ENCODE assay signal across 8 mouse cellular contexts in the genomic region with DNA sequence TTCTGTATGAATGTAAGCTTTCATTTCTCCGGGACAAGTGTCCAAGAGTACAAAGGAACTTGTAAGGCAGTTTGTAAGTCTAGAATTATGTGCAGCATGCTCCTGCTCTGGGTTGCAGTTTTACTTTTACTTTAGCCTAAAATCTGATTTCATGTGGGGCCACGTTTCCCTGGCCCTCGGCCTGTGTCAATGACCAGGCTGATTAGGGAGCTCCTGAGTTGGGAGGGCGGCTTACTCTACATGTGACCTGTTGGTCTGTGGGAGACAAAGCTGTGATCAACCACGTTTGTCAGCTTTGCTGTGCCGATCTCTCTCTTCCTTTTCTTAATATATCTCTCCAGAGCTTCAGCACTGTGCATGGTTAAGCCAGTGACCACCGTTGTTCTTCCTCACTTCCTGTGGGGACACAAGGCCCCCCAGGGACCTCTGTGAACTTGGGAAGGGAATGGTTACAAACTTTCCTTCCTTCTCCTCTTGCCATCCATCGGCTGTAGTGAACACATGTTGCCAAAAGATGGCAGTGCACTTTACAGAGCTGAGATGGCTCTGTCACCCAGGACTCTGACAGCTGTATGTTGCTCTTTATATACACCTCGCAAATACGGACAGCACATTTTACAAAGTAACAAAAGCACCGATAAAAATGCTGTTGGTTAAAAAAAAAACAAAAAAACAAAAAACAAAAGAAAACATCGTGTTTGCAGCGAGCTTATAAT. TPM values are rescaled to one million over a fixed set of nuclear protein-coding genes. Genes with fewer than 3 reads are reported as not detected.
DNase-seq lines count a peak whose midpoint lies in the region; ATAC-seq and TF ChIP-seq lines count a peak whose summit lies in the region.
"Had no signal": no experiment of that assay in that cellular context is flagged by ENCODE, and none has a peak within 500 bp of the region (broad histone marks: within the 10 kb centered on the region; RNA-seq: fewer than 3 reads in every experiment).

No protein-coding gene starts in this region.

- H3K4me3 ChIP-seq in CH12.LX (replicated peaks in 1 of 3; ENCODE audit: low read depth in 2 of 3, low read length in 2 of 3, poor library complexity in 1 of 3) = peak overlapping the region in 2 of 3 experiments; percentile 2 to 5
- H3K4me3 ChIP-seq in lung, postnatal 0 days (ENCODE audit: low read depth, low read length) = no peak overlapping the region
- H3K4me3 ChIP-seq: erythroblast, embryonic 14.5 days had no signal

- no peaks in the 10 kb centered on the region for H3K4me1 ChIP-seq in CH12.LX (ENCODE audit: control insufficient read depth in 1 of 2, insufficient read depth in 2 of 2)
- H3K4me1 ChIP-seq in lung, postnatal 0 days (ENCODE audit: insufficient read depth, low read depth, low read length) = peaks cover 17% of the 10 kb centered on the region; the same call in 1 of the 2 replicates

- no peaks in the 10 kb centered on the region for H3K79me2 ChIP-seq in CH12.LX (replicated peaks; ENCODE audit: control insufficient read depth, extremely low read depth, insufficient read depth, poor library complexity, severe bottlenecking)

- TF ChIP-seq EP300 in CH12.LX (IDR thresholded peaks at IDR 0.05; ENCODE audit: low read length) = no peak
- no peak for TF ChIP-seq EP300 in lung, postnatal 0 days (IDR thresholded peaks at IDR 0.05)

- TF ChIP-seq RAD21 in CH12.LX (IDR thresholded peaks at IDR 0.05; ENCODE audit: low read depth, low read length) = peak; percentile 74

- WGBS in lung, postnatal 0 days = 27% methylated on average over 13 of the region's 13 CpGs

- H3K36me3 ChIP-seq in CH12.LX (replicated peaks in 1 of 2; ENCODE audit: control insufficient read depth in 1 of 2, insufficient read depth in 1 of 2, low read length in 1 of 2) = no peaks in the 10 kb centered on the region
- no peaks in the 10 kb centered on the region for H3K36me3 ChIP-seq in lung, postnatal 0 days (ENCODE audit: insufficient read depth, low read length)

- in situ Hi-C loops in CH12.LX (cut with MboI; ENCODE audit: low pct_ligation_motif_present, low pct_unique_long_range_greater_than_20kb, low sequenced_read_pairs) = no loop called here

- peak overlapping the region; percentile 63 for H3K4me2 ChIP-seq in CH12.LX (ENCODE audit: insufficient read depth, low read depth, poor library complexity, severe bottlenecking)
- peak overlapping the region; percentile 27; the same call in 1 of the 2 replicates for H3K4me2 ChIP-seq in lung, postnatal 0 days (replicated peaks; ENCODE audit: low read depth, low read length)

- H3K9ac ChIP-seq in CH12.LX (ENCODE audit: insufficient read depth, low read depth) = peak overlapping the region; percentile 5
- no peak overlapping the region for H3K9ac ChIP-seq in lung, postnatal 0 days (replicated peaks; ENCODE audit: low read depth)

- H3K27ac ChIP-seq in CH12.LX (ENCODE audit: insufficient read depth, low read depth) = no peak overlapping the region
- no peak overlapping the region for H3K27ac ChIP-seq in lung, postnatal 0 days (ENCODE audit: low read length)

- H3K27me3 ChIP-seq in CH12.LX (replicated peaks) = no peaks in the 10 kb centered on the region
- H3K27me3 ChIP-seq in lung, postnatal 0 days (replicated peaks; ENCODE audit: insufficient read depth, low read length) = no peaks in the 10 kb centered on the region

- no peaks in the 10 kb centered on the region for H3K9me3 ChIP-seq in CH12.LX (replicated peaks; ENCODE audit: low read length)
- H3K9me3 ChIP-seq in lung, postnatal 0 days (ENCODE audit: low read length) = no peaks in the 10 kb centered on the region

- dilution Hi-C loops in CH12.LX (cut with MboI; ENCODE audit: extremely low pct_ligation_motif_present, extremely low pct_unique_long_range_greater_than_20kb, low sequenced_read_pairs) = no loop called here

- TF ChIP-seq CTCF in CH12.LX (conservative IDR thresholded peaks at IDR 0.05 in 1 of 2, IDR thresholded peaks at IDR 0.05 in 1 of 2; ENCODE audit: low read depth in 2 of 2, low read length in 2 of 2) = peak in 1 of 2 experiments; percentile 76; a peak in 3 of 4 replicates
- peak; percentile 87 for TF ChIP-seq CTCF in lung, postnatal 0 days (IDR thresholded peaks at IDR 0.05)

- TF ChIP-seq POLR2A in CH12.LX (IDR thresholded peaks at IDR 0.05; ENCODE audit: low read depth, low read length) = no peak

- peak; percentile 78 to 89 for ATAC-seq in hematopoietic stem cell, adult 5-6 weeks (replicated peaks in 1 of 2; ENCODE audit: insufficient read depth in 1 of 2, low FRiP score in 2 of 2, low TSS enrichment in 1 of 2, low read depth in 1 of 2, poor library complexity in 2 of 2, severe bottlenecking in 2 of 2)
- no peak for ATAC-seq in lung, postnatal 0 days

- DNase-seq in layer of hippocampus, adult 11-12 months (ENCODE audit: low spot score) = peak; percentile 41
- no peak for DNase-seq in layer of hippocampus, adult 8-10 months (ENCODE audit: low spot score in 2 of 2)
- DNase-seq in CH12.LX (ENCODE audit: extremely low read depth) = peak; percentile 39
- peak; percentile 26 for DNase-seq in T-cell, adult 2 months (ENCODE audit: low spot score)
- peak; percentile 71 for DNase-seq in lung, postnatal 0 days (ENCODE audit: low spot score)
- DNase-seq in telencephalon, adult 2 months (ENCODE audit: low read depth, low spot score) = peak; percentile 29

TF ChIP-seq in CH12.LX, 34 proteins besides CTCF, POLR2A, EP300 and RAD21:
- 0 out of 2 replicates have a peak, but pooled peaks have one; percentile 15 for TF ChIP-seq MYC (IDR thresholded peaks at IDR 0.05; ENCODE audit: low read depth, low read length)
- TF ChIP-seq SMC3 (IDR thresholded peaks at IDR 0.05; ENCODE audit: low read depth, low read length) = peak; percentile 64
- no peak for TF ChIP-seq TBP (conservative IDR thresholded peaks at IDR 0.05; ENCODE audit: low read depth, low read length)

RNA-seq across cellular contexts. Expression of gene Slc4a4, which starts 41.7 kb away (rescaled TPM):
- 100 to 1,000 TPM; 140 to 157 (median 150) TPM for total RNA-seq in layer of hippocampus, adult 8-10 months (2022)
- not detected in 2 replicates for total RNA-seq in CH12.LX (2012; rRNA removed)
- total RNA-seq in CH12.LX (2014; rRNA removed) = 0.03 TPM in 1 of 2 replicates, not detected in the other
- not detected in 2 replicates for polyA plus RNA-seq in CH12.LX (2012; ENCODE audit: insufficient read length, low read depth)
- total RNA-seq in hematopoietic stem cell, adult 5-6 weeks (2017) = 0.05 and 0.13 TPM in 2 replicates
- polyA plus RNA-seq in lung, postnatal 0 days (2015; fragmentation: Nextera tagmentation; extraction: Ambion mirVana) = 2.9 and 4.0 TPM in 2 replicates
- polyA plus RNA-seq: erythroblast, embryonic 14.5 days had no signal

Comparison
In these comparisons a context has a peak if more than half of its experiments do, and no peak if none do; other contexts are left out.
1. DNase-seq: peak in layer of hippocampus, adult 11-12 months (single experiment), CH12.LX (single experiment), T-cell, adult 2 months (single experiment), lung, postnatal 0 days (single experiment) and telencephalon, adult 2 months (single experiment); none in layer of hippocampus, adult 8-10 months (0 of 2).
2. RNA of gene Slc4a4, which starts 41.7 kb away (total RNA-seq): 140 to 157 TPM in layer of hippocampus, adult 8-10 months; 0.05 to 0.13 TPM in hematopoietic stem cell, adult 5-6 weeks and 0.03 TPM in CH12.LX; every median in the first group is over 100 times any median in the second.